Mouse (Mus musculus) stomach, embryonic 14.5 days (tissue): ENCODE data around the gene Atxn2. TPM values are rescaled to one million over a fixed set of nuclear protein-coding genes. Genes with fewer than 3 reads are reported as not detected.

Experiments used
- ATAC-seq: fragments of 200-750 bp; cut with Nextera tagmentation; 2 replicates; pipeline ENCODE4 v1.8.0; 2017; ENCODE audit warnings: low read depth, moderate TSS enrichment; ENCODE audit not compliant: insufficient number of reproducible peaks, insufficient read depth, low FRiP score
- H3K27ac ChIP-seq: fragments of 300-500 bp; sonication (generic); 2 replicates; pipeline ENCODE4 v1.5.1; 2014; ENCODE audit warnings: mild to moderate bottlenecking, low read length, moderate library complexity, mixed read lengths
- H3K27me3 ChIP-seq: fragments of 300-500 bp; sonication (generic); 2 replicates; pipeline ENCODE4 v1.6.1; 2014; ENCODE audit warnings: low read length, control low read depth, mixed read lengths; ENCODE audit not compliant: control insufficient read depth, insufficient read depth
- H3K36me3 ChIP-seq: fragments of 300-500 bp; sonication (generic); 2 replicates; pipeline ENCODE4 v1.6.1; 2014; ENCODE audit warnings: mild to moderate bottlenecking, control low read depth, low read length, moderate library complexity, mixed read lengths; ENCODE audit not compliant: control insufficient read depth, insufficient read depth
- H3K4me1 ChIP-seq: fragments of 300-500 bp; sonication (generic); 2 replicates; pipeline ENCODE4 v1.6.1; 2014; ENCODE audit warnings: low read length, control low read depth, mixed read lengths; ENCODE audit not compliant: control insufficient read depth, insufficient read depth
- H3K4me2 ChIP-seq: fragments of 300-500 bp; sonication (generic); replicated peaks from 2 replicates; pipeline ENCODE4 v1.6.1; 2014; ENCODE audit warnings: low read depth, low read length, control low read depth
- H3K4me3 ChIP-seq: fragments of 300-500 bp; sonication (generic); 2 replicates; pipeline ENCODE4 v1.5.1; 2014; ENCODE audit warnings: low read depth, low read length, control low read depth
- H3K9ac ChIP-seq: fragments of 300-500 bp; sonication (generic); replicated peaks from 2 replicates; pipeline ENCODE4 v1.6.1; 2014; ENCODE audit warnings: low read depth, mild to moderate bottlenecking, control low read depth, low read length, moderate library complexity, mixed read lengths
- H3K9me3 ChIP-seq: fragments of 300-500 bp; sonication (generic); 2 replicates; pipeline ENCODE4 v1.6.1; 2016; ENCODE audit warnings: low read depth, low read length, control low read depth; ENCODE audit not compliant: control insufficient read depth
- WGBS: fragments of 180-500 bp; shearing (Covaris S2); extraction: QIAGEN DNeasy Blood & Tissue Kit; methylation state at CpG from one replicate; pipeline ENCODE4 v1.1.7; 2014; 5-methylcytosine and 5-hydroxymethylcytosine counted together
- polyA plus RNA-seq: library from polyadenylated mRNA; unstranded; fragments of >200 nt; fragmentation: Nextera tagmentation; extraction: Ambion mirVana; gene quantifications from 2 replicates; pipeline ENCODE4 v1.2.1, GENCODE M21; 2014

The Atxn2 gene
- polyA plus RNA-seq, 1 experiment from 2014 or later: 78.4 TPM

GRCm38 (mm10) chr5:121808202-121808601, 97.1 kb downstream of the Atxn2 start:
- ATAC-seq: no peak
- H3K4me1 ChIP-seq: no peaks in the 10 kb centered on the region
- no peak overlapping the region for H3K4me2 ChIP-seq
- H3K36me3 ChIP-seq: peaks cover 52% of the 10 kb centered on the region
- no peak overlapping the region for H3K27ac ChIP-seq
- 88% methylated on average over 2 of the region's 2 CpGs for WGBS
- no peak overlapping the region for H3K4me3 ChIP-seq
- H3K9ac ChIP-seq: no peak overlapping the region
- H3K9me3 ChIP-seq: no peaks in the 10 kb centered on the region
- no peaks in the 10 kb centered on the region for H3K27me3 ChIP-seq

- no peaks in the 10 kb centered on the region for H3K9me3 ChIP-seq
- H3K27ac ChIP-seq: no peak overlapping the region
- ATAC-seq: no peak
- H3K4me3 ChIP-seq: no peak overlapping the region
- no peaks in the 10 kb centered on the region for H3K27me3 ChIP-seq
- H3K4me2 ChIP-seq: no peak overlapping the region
- H3K4me1 ChIP-seq: no peaks in the 10 kb centered on the region
- WGBS: 67% methylated on average over 5 of the region's 5 CpGs
- peaks cover 54% of the 10 kb centered on the region for H3K36me3 ChIP-seq
- no peak overlapping the region for H3K9ac ChIP-seq
Measured at GRCm38 (mm10) chr5:121809667-121810224, 98.6 kb downstream of the Atxn2 start.

- H3K4me2 ChIP-seq: no peak overlapping the region
- H3K9ac ChIP-seq: no peak overlapping the region
- no peaks in the 10 kb centered on the region for H3K4me1 ChIP-seq
- H3K27me3 ChIP-seq: no peaks in the 10 kb centered on the region
- 80% methylated on average over 17 of the region's 17 CpGs for WGBS
- no peak overlapping the region for H3K4me3 ChIP-seq
- H3K36me3 ChIP-seq: peaks cover 56% of the 10 kb centered on the region
- H3K9me3 ChIP-seq: no peaks in the 10 kb centered on the region
- H3K27ac ChIP-seq: no peak overlapping the region
- ATAC-seq: no peak
Measured at GRCm38 (mm10) chr5:121810331-121811151, 99.4 kb downstream of the Atxn2 start.

GRCm38 (mm10) chr5:121811485-121811931, 100.4 kb downstream of the Atxn2 start:
- H3K36me3 ChIP-seq: peaks cover 59% of the 10 kb centered on the region
- ATAC-seq: no peak
- H3K4me1 ChIP-seq: no peaks in the 10 kb centered on the region
- WGBS: 81% methylated on average over 5 of the region's 5 CpGs
- H3K27ac ChIP-seq: peak overlapping the region; percentile 10; the same call in 1 of the 2 replicates
- no peak overlapping the region for H3K4me3 ChIP-seq
- no peak overlapping the region for H3K4me2 ChIP-seq
- no peak overlapping the region for H3K9ac ChIP-seq
- no peaks in the 10 kb centered on the region for H3K27me3 ChIP-seq
- no peaks in the 10 kb centered on the region for H3K9me3 ChIP-seq

GRCm38 (mm10) chr5:121812526-121813243, 101.5 kb downstream of the Atxn2 start:
- H3K4me2 ChIP-seq: no peak overlapping the region
- H3K4me3 ChIP-seq: no peak overlapping the region
- H3K27me3 ChIP-seq: no peaks in the 10 kb centered on the region
- ATAC-seq: no peak
- H3K4me1 ChIP-seq: no peaks in the 10 kb centered on the region
- WGBS: 84% methylated on average over 7 of the region's 7 CpGs
- H3K9ac ChIP-seq: no peak overlapping the region
- H3K36me3 ChIP-seq: peaks cover 64% of the 10 kb centered on the region
- H3K27ac ChIP-seq: no peak overlapping the region
- H3K9me3 ChIP-seq: no peaks in the 10 kb centered on the region

- Histone ChIP-seq H3K27me3 (no peaks in the 10 kb centered on the region), H3K4me3 (no peak overlapping the region), H3K4me2 (no peak overlapping the region), H3K9ac (no peak overlapping the region), H3K36me3 (peaks cover 74% of the 10 kb centered on the region), H3K4me1 (no peaks in the 10 kb centered on the region), H3K27ac (no peak overlapping the region), H3K9me3 (no peaks in the 10 kb centered on the region)
- ATAC-seq: no peak
- WGBS: 96% methylated on average over 10 of the region's 10 CpGs
Measured at GRCm38 (mm10) chr5:121813744-121814143, 102.6 kb downstream of the Atxn2 start.

GRCm38 (mm10) chr5:121815067-121815466, 103.9 kb downstream of the Atxn2 start:
- H3K9ac ChIP-seq: no peak overlapping the region
- no peaks in the 10 kb centered on the region for H3K4me1 ChIP-seq
- H3K36me3 ChIP-seq: peaks cover 86% of the 10 kb centered on the region
- no peaks in the 10 kb centered on the region for H3K9me3 ChIP-seq
- no peak overlapping the region for H3K27ac ChIP-seq
- no peak overlapping the region for H3K4me3 ChIP-seq
- peak; percentile 30; the same call in 1 of the 2 replicates for ATAC-seq
- 63% methylated on average over 3 of the region's 3 CpGs for WGBS
- no peaks in the 10 kb centered on the region for H3K27me3 ChIP-seq
- H3K4me2 ChIP-seq: no peak overlapping the region

- H3K36me3 ChIP-seq: peaks cover 80% of the 10 kb centered on the region
- WGBS: 73% methylated on average over 8 of the region's 8 CpGs
Measured at GRCm38 (mm10) chr5:121815867-121816380, 104.8 kb downstream of the Atxn2 start.

More at GRCm38 (mm10) chr5:121815867-121816380, 104.8 kb downstream of the Atxn2 start:
- ATAC-seq: no peak
- H3K4me2 ChIP-seq: no peak overlapping the region
- no peak overlapping the region for H3K9ac ChIP-seq
- no peaks in the 10 kb centered on the region for H3K9me3 ChIP-seq
- no peak overlapping the region for H3K4me3 ChIP-seq
- no peaks in the 10 kb centered on the region for H3K27me3 ChIP-seq
- H3K4me1 ChIP-seq: no peaks in the 10 kb centered on the region
- no peak overlapping the region for H3K27ac ChIP-seq
